ENCODE assay signal across 21 mouse cellular contexts in genomic region chr3:34217911-34218310, GRCm38 (mm10).
DNase-seq lines count a peak whose midpoint lies in the region; ATAC-seq lines count a peak whose summit lies in the region.
"Had no signal": no experiment of that assay in that cellular context is flagged by ENCODE, and none has a peak within 500 bp of the region (broad histone marks: within the 10 kb centered on the region; RNA-seq: fewer than 3 reads in every experiment).

No protein-coding gene starts in this region.

- no peaks in the 10 kb centered on the region for H3K27me3 ChIP-seq in forebrain, embryonic 11.5 days (ENCODE audit: control insufficient read depth, insufficient read depth, low read length)
- no peaks in the 10 kb centered on the region for H3K27me3 ChIP-seq in forebrain, embryonic 12.5 days
- H3K27me3 ChIP-seq in heart, embryonic 10.5 days (ENCODE audit: insufficient read depth, poor library complexity, severe bottlenecking), result no peaks in the 10 kb centered on the region
- H3K27me3 ChIP-seq in midbrain, embryonic 11.5 days (ENCODE audit: control insufficient read depth, insufficient read depth, low read length), result no peaks in the 10 kb centered on the region
- no peaks in the 10 kb centered on the region for H3K27me3 ChIP-seq in midbrain, embryonic 15.5 days (replicated peaks)
- H3K27me3 ChIP-seq: CH12.LX, Patski had no signal

- H3K4me1 ChIP-seq in forebrain, embryonic 11.5 days (replicated peaks; ENCODE audit: control insufficient read depth, insufficient read depth, low read length), result no peaks in the 10 kb centered on the region
- H3K4me1 ChIP-seq in forebrain, embryonic 12.5 days, result no peaks in the 10 kb centered on the region
- 0 out of 2 replicates have a peak, but pooled peaks cover 2% of the 10 kb centered on the region for H3K4me1 ChIP-seq in heart, embryonic 10.5 days
- no peaks in the 10 kb centered on the region for H3K4me1 ChIP-seq in midbrain, embryonic 11.5 days (ENCODE audit: control insufficient read depth, insufficient read depth, low read length)
- no peaks in the 10 kb centered on the region for H3K4me1 ChIP-seq in midbrain, embryonic 15.5 days

- WGBS in forebrain, embryonic 11.5 days, result 84% methylated on average over 4 of the region's 4 CpGs
- 90% methylated on average over 4 of the region's 4 CpGs for WGBS in forebrain, embryonic 12.5 days
- WGBS in heart, embryonic 10.5 days, result 80% methylated on average over 4 of the region's 4 CpGs
- 85% methylated on average over 4 of the region's 4 CpGs for WGBS in midbrain, embryonic 11.5 days
- WGBS in midbrain, embryonic 15.5 days, result 81% methylated on average over 4 of the region's 4 CpGs

- DNase-seq in forebrain, embryonic 11.5 days (ENCODE audit: low spot score), result peak; percentile 38
- peak; percentile 64 for DNase-seq in heart, adult 11 months
- no peak for DNase-seq in heart, embryonic 10.5 days (ENCODE audit: low spot score)
- DNase-seq in midbrain, embryonic 11.5 days (ENCODE audit: low spot score, missing footprints), result peak; percentile 54
- DNase-seq: adrenal gland, adult 2 months; adrenal gland, adult 8-10 months; adrenal gland, postnatal 10 days; adrenal gland, postnatal 14 days; adrenal gland, postnatal 25 days; adrenal gland, postnatal 36 days; B cell, adult 2 months; cerebellum, adult 11 months; cerebellum, adult 11-12 months; cerebellum, adult 18-20 months had no signal

- no peak overlapping the region for H3K4me2 ChIP-seq in forebrain, embryonic 11.5 days (ENCODE audit: low read depth, low read length, severe bottlenecking)
- no peak overlapping the region for H3K4me2 ChIP-seq in forebrain, embryonic 12.5 days
- H3K4me2 ChIP-seq in midbrain, embryonic 11.5 days, result no peak overlapping the region
- no peak overlapping the region for H3K4me2 ChIP-seq in midbrain, embryonic 15.5 days

- no peaks in the 10 kb centered on the region for H3K9me3 ChIP-seq in forebrain, embryonic 11.5 days (ENCODE audit: control insufficient read depth, low read length)
- no peaks in the 10 kb centered on the region for H3K9me3 ChIP-seq in forebrain, embryonic 12.5 days
- H3K9me3 ChIP-seq in heart, embryonic 10.5 days, result no peaks in the 10 kb centered on the region
- H3K9me3 ChIP-seq in midbrain, embryonic 11.5 days (ENCODE audit: control insufficient read depth, low read length), result no peaks in the 10 kb centered on the region
- no peaks in the 10 kb centered on the region for H3K9me3 ChIP-seq in midbrain, embryonic 15.5 days
- H3K9me3 ChIP-seq: G1E had no signal

- no peak overlapping the region for H3K9ac ChIP-seq in forebrain, embryonic 11.5 days (ENCODE audit: low read length)
- no peak overlapping the region for H3K9ac ChIP-seq in forebrain, embryonic 12.5 days
- H3K9ac ChIP-seq in midbrain, embryonic 11.5 days (ENCODE audit: low read length), result no peak overlapping the region
- no peak overlapping the region for H3K9ac ChIP-seq in midbrain, embryonic 15.5 days

- no peak overlapping the region for H3K27ac ChIP-seq in forebrain, embryonic 11.5 days (ENCODE audit: low read depth, low read length)
- H3K27ac ChIP-seq in forebrain, embryonic 12.5 days, result no peak overlapping the region
- no peak overlapping the region for H3K27ac ChIP-seq in heart, embryonic 10.5 days
- H3K27ac ChIP-seq in midbrain, embryonic 11.5 days (ENCODE audit: low read depth, low read length), result no peak overlapping the region
- H3K27ac ChIP-seq in midbrain, embryonic 15.5 days, result no peak overlapping the region

- no peaks in the 10 kb centered on the region for H3K36me3 ChIP-seq in forebrain, embryonic 11.5 days (ENCODE audit: control insufficient read depth, insufficient read depth, low read length)
- no peaks in the 10 kb centered on the region for H3K36me3 ChIP-seq in forebrain, embryonic 12.5 days (replicated peaks)
- H3K36me3 ChIP-seq in heart, embryonic 10.5 days, result no peaks in the 10 kb centered on the region
- H3K36me3 ChIP-seq in midbrain, embryonic 11.5 days (ENCODE audit: control insufficient read depth, insufficient read depth, low read length), result no peaks in the 10 kb centered on the region
- no peaks in the 10 kb centered on the region for H3K36me3 ChIP-seq in midbrain, embryonic 15.5 days (replicated peaks)
- H3K36me3 ChIP-seq: G1E had no signal

- H3K4me3 ChIP-seq in forebrain, embryonic 11.5 days (ENCODE audit: low read depth, low read length), result no peak overlapping the region
- no peak overlapping the region for H3K4me3 ChIP-seq in forebrain, embryonic 12.5 days (replicated peaks)
- H3K4me3 ChIP-seq in heart, embryonic 10.5 days, result no peak overlapping the region
- no peak overlapping the region for H3K4me3 ChIP-seq in midbrain, embryonic 11.5 days (ENCODE audit: low read depth, low read length)
- H3K4me3 ChIP-seq in midbrain, embryonic 15.5 days, result no peak overlapping the region

- no peak for ATAC-seq in forebrain, embryonic 11.5 days (replicated peaks; ENCODE audit: low FRiP score)
- no peak for ATAC-seq in forebrain, embryonic 12.5 days (ENCODE audit: low FRiP score)
- no peak for ATAC-seq in midbrain, embryonic 11.5 days (ENCODE audit: low FRiP score)
- ATAC-seq in midbrain, embryonic 15.5 days (replicated peaks), result no peak
- ATAC-seq: activated CD4-positive, CD25-positive, alpha-beta regulatory T cell, adult 4 months; CD4-positive, CD25-positive, alpha-beta regulatory T cell, adult 4 months; Patski had no signal
